7 mouse cellular contexts compared by ENCODE assay signal in genomic region chr5:57717238-57717905, GRCm38 (mm10). TPM values are rescaled to one million over a fixed set of nuclear protein-coding genes. Genes with fewer than 3 reads are reported as not detected.
A peak's percentile ranks its signal among the peaks of the same experiment; 100 is the strongest.
DNase-seq lines count a peak whose midpoint lies in the region; ATAC-seq lines count a peak whose summit lies in the region.

No protein-coding gene starts in this region.

- H3K4me3 ChIP-seq in limb, embryonic 15.5 days, result peak overlapping the region; percentile 66
- H3K4me3 ChIP-seq in midbrain, embryonic 16.5 days (ENCODE audit: low read depth, low read length), result peak overlapping the region; percentile 85
- H3K4me3 ChIP-seq in stomach, embryonic 14.5 days (ENCODE audit: low read depth, low read length), result peak overlapping the region; percentile 72

- H3K27me3 ChIP-seq in limb, embryonic 15.5 days, result peaks cover 10% of the 10 kb centered on the region; the same call in 1 of the 2 replicates
- H3K27me3 ChIP-seq in midbrain, embryonic 16.5 days (ENCODE audit: control insufficient read depth, insufficient read depth, low read depth, low read length), result no peaks in the 10 kb centered on the region
- H3K27me3 ChIP-seq in stomach, embryonic 14.5 days (ENCODE audit: control insufficient read depth, insufficient read depth, low read length), result no peaks in the 10 kb centered on the region

- peak overlapping the region; percentile 94 for H3K4me2 ChIP-seq in limb, embryonic 15.5 days
- H3K4me2 ChIP-seq in midbrain, embryonic 16.5 days (ENCODE audit: low read length), result peak overlapping the region; percentile 80
- H3K4me2 ChIP-seq in stomach, embryonic 14.5 days (replicated peaks; ENCODE audit: low read depth, low read length), result peak overlapping the region; percentile 89

- peak; percentile 38 for ATAC-seq in granulocyte monocyte progenitor cell, adult 5-6 weeks (replicated peaks; ENCODE audit: poor library complexity, severe bottlenecking)
- ATAC-seq in limb, embryonic 15.5 days (ENCODE audit: insufficient number of reproducible peaks, low FRiP score, low TSS enrichment, low read depth), result no peak
- peak; percentile 7; the same call in 1 of the 2 replicates for ATAC-seq in midbrain, embryonic 16.5 days
- no peak for ATAC-seq in stomach, embryonic 14.5 days (ENCODE audit: insufficient number of reproducible peaks, insufficient read depth, low FRiP score, low read depth)

- peaks cover 32% of the 10 kb centered on the region for H3K4me1 ChIP-seq in limb, embryonic 15.5 days
- H3K4me1 ChIP-seq in midbrain, embryonic 16.5 days (ENCODE audit: control insufficient read depth, insufficient read depth, low read length), result peaks cover 15% of the 10 kb centered on the region
- peaks cover 5% of the 10 kb centered on the region; the same call in 1 of the 2 replicates for H3K4me1 ChIP-seq in stomach, embryonic 14.5 days (ENCODE audit: control insufficient read depth, insufficient read depth, low read length)

- H3K27ac ChIP-seq in limb, embryonic 15.5 days, result peak overlapping the region; percentile 93
- peak overlapping the region; percentile 89 for H3K27ac ChIP-seq in midbrain, embryonic 16.5 days (ENCODE audit: low read length)
- peak overlapping the region; percentile 95 for H3K27ac ChIP-seq in stomach, embryonic 14.5 days (ENCODE audit: low read length)

- DNase-seq in adrenal gland, postnatal 36 days, result peak; percentile 45 to 47
- DNase-seq in embryo, embryonic 11 days, result peak; percentile 83
- peak; percentile 44 for DNase-seq in kidney, adult 18-20 months

- H3K9ac ChIP-seq in limb, embryonic 15.5 days, result peak overlapping the region; percentile 69
- H3K9ac ChIP-seq in midbrain, embryonic 16.5 days (ENCODE audit: low read depth, low read length), result peak overlapping the region; percentile 92
- H3K9ac ChIP-seq in stomach, embryonic 14.5 days (replicated peaks; ENCODE audit: low read depth, low read length), result peak overlapping the region; percentile 65

- whole genome bisulfite sequencing in limb, embryonic 15.5 days, result under 1% methylated on average over 53 of the region's 53 CpGs
- under 1% methylated on average over 53 of the region's 53 CpGs for WGBS in midbrain, embryonic 16.5 days
- under 1% methylated on average over 53 of the region's 53 CpGs for WGBS in stomach, embryonic 14.5 days

- H3K36me3 ChIP-seq in limb, embryonic 15.5 days, result no peaks in the 10 kb centered on the region
- H3K36me3 ChIP-seq in midbrain, embryonic 16.5 days (ENCODE audit: control insufficient read depth, insufficient read depth, low read length), result no peaks in the 10 kb centered on the region
- H3K36me3 ChIP-seq in stomach, embryonic 14.5 days (ENCODE audit: control insufficient read depth, insufficient read depth, low read length), result peaks cover 3% of the 10 kb centered on the region; the same call in 1 of the 2 replicates

- H3K9me3 ChIP-seq in limb, embryonic 15.5 days, result no peaks in the 10 kb centered on the region
- H3K9me3 ChIP-seq in midbrain, embryonic 16.5 days (replicated peaks; ENCODE audit: control insufficient read depth, low read length, poor library complexity, severe bottlenecking), result no peaks in the 10 kb centered on the region
- H3K9me3 ChIP-seq in stomach, embryonic 14.5 days (ENCODE audit: control insufficient read depth, low read depth, low read length), result no peaks in the 10 kb centered on the region

RNA-seq across cellular contexts. Expression of gene Pcdh7, which starts 0.4 kb away (rescaled TPM):
- 1 to 10 TPM; 1.7 to 3.2 TPM for total RNA-seq in adrenal gland, postnatal 36 days (2021)
- 1.1 and 2.2 TPM in 2 replicates for total RNA-seq in granulocyte monocyte progenitor cell, adult 5-6 weeks (2014; fragmentation: Nextera tagmentation)
- 0.93 and 1.2 TPM in 2 replicates for total RNA-seq in granulocyte monocyte progenitor cell, adult 5-6 weeks (2017)
- polyA plus RNA-seq in limb, embryonic 15.5 days (2015; fragmentation: Nextera tagmentation; extraction: Ambion mirVana), result 7.0 and 8.9 TPM in 2 replicates
- polyA plus RNA-seq in midbrain, embryonic 16.5 days (2015; fragmentation: Nextera tagmentation; extraction: Ambion mirVana), result 22.3 and 23.5 TPM in 2 replicates
- polyA plus RNA-seq in stomach, embryonic 14.5 days (2014; fragmentation: Nextera tagmentation; extraction: Ambion mirVana), result 23.5 and 26.4 TPM in 2 replicates

Comparison
In these comparisons a context has a peak if more than half of its experiments do, and no peak if none do; other contexts are left out.
1. ATAC-seq: peak in granulocyte monocyte progenitor cell, adult 5-6 weeks (single experiment) and midbrain, embryonic 16.5 days (single experiment); none in limb, embryonic 15.5 days (single experiment) and stomach, embryonic 14.5 days (single experiment).
2. Peak in every context shown above with its lines, with median percentiles within 50 percentile points of each other: DNase-seq, H3K27ac ChIP-seq, H3K4me2 ChIP-seq, H3K4me3 ChIP-seq and H3K9ac ChIP-seq.